Mouse (Mus musculus): Measurements from ENCODE around the gene Igf2bp1. TPM values are rescaled to one million over a fixed set of nuclear protein-coding genes. Genes with fewer than 3 reads are reported as not detected.

Igf2bp1 gene
- total RNA-seq, 1 experiment: 354 TPM

DNA sequence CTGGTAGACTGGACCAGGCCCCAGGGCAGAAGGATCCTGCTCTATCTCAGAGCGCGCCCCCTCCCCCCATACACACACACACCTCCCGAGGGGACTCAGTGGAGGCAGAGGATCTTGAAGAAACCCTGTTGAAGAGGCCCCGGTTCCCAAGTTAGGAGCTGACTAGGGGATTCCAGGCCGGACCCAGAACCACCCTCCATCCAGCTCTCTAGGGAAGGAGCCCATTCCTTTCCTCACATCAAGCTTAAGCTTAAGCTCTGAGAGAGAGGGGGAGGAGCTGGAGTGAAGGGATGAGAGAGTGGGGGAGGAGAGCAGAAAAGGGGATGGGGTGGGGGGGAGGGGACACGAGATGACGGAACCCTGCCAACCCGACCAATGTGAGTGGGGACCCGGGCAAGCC lies 47.5 kb downstream of the Igf2bp1 start:
- no peak overlapping the region; the same call in 1 of the 2 replicates for H3K27ac ChIP-seq (ENCODE audit: insufficient read depth, low read depth, low read length, poor library complexity, severe bottlenecking)
- no peak overlapping the region for H3K9ac ChIP-seq (ENCODE audit: insufficient read depth, low read depth, low read length, poor library complexity, severe bottlenecking)
- in situ Hi-C loops (cut with MboI; ENCODE audit: low sequenced_read_pairs in 2 of 2, unreplicated experiment in 2 of 2): no loop called here
- no peaks in the 10 kb centered on the region for H3K9me3 ChIP-seq (ENCODE audit: control insufficient read depth, insufficient read depth, low read depth, low read length)
- TF ChIP-seq CHD2 (IDR thresholded peaks at IDR 0.05; ENCODE audit: low read depth, low read length): no peak
- TF ChIP-seq HCFC1 (IDR thresholded peaks at IDR 0.05; ENCODE audit: borderline replicate concordance, insufficient read depth, low read length): no peak
- no peak for TF ChIP-seq MAFK (IDR thresholded peaks at IDR 0.05; ENCODE audit: insufficient read depth, low read depth, low read length)
- no peak for TF ChIP-seq ZC3H11A (IDR thresholded peaks at IDR 0.05; ENCODE audit: borderline replicate concordance, low read depth, low read length)
- no peak for TF ChIP-seq ZNF384 (IDR thresholded peaks at IDR 0.05; ENCODE audit: low read depth, low read length)
- DNase-seq (ENCODE audit: low read depth, low spot score): no peak
- peaks cover 10 to 30% of the 10 kb centered on the region in 2 experiments for H3K4me1 ChIP-seq (ENCODE audit: control insufficient read depth in 2 of 2, insufficient read depth in 2 of 2, low read length in 2 of 2, poor library complexity in 1 of 2)
- peaks cover 32% of the 10 kb centered on the region for H3K36me3 ChIP-seq (ENCODE audit: control insufficient read depth, insufficient read depth, low read length, poor library complexity, severe bottlenecking)
- no peak overlapping the region for H3K4me3 ChIP-seq (ENCODE audit: insufficient read depth in 1 of 2, low read depth in 1 of 2, low read length in 2 of 2, poor library complexity in 1 of 2, severe bottlenecking in 1 of 2)

DNA sequence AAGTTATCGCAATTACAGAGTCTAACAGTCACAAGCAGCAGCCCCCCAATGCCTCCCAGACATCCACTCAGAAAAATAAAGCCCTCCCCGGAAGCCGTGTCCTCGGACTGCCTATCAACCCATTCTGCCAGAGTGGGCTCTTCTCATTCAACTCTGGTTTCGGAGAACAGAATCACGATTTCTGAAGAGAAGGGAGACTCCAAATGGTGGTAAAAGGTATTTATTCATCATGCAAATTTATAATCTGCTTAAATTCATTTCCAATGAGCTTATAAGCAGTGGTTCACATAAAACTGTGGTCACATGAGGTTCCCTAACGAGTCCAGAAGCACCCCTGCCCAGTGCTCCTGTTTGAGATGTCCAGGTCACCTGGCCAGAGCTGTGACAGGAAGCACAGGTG lies 48.3 kb downstream of the Igf2bp1 start:
- in situ Hi-C loops (cut with MboI; ENCODE audit: low sequenced_read_pairs in 2 of 2, unreplicated experiment in 2 of 2): no loop called here
- peaks cover 24% of the 10 kb centered on the region for H3K36me3 ChIP-seq (ENCODE audit: control insufficient read depth, insufficient read depth, low read length, poor library complexity, severe bottlenecking)
- no peak overlapping the region for H3K9ac ChIP-seq (ENCODE audit: insufficient read depth, low read depth, low read length, poor library complexity, severe bottlenecking)
- DNase-seq (ENCODE audit: low read depth, low spot score): no peak
- peaks cover 5 to 28% of the 10 kb centered on the region in 2 experiments for H3K4me1 ChIP-seq (ENCODE audit: control insufficient read depth in 2 of 2, insufficient read depth in 2 of 2, low read length in 2 of 2, poor library complexity in 1 of 2)
- no peak overlapping the region for H3K27ac ChIP-seq (ENCODE audit: insufficient read depth, low read depth, low read length, poor library complexity, severe bottlenecking)
- H3K4me3 ChIP-seq (ENCODE audit: insufficient read depth in 1 of 2, low read depth in 1 of 2, low read length in 2 of 2, poor library complexity in 1 of 2, severe bottlenecking in 1 of 2): no peak overlapping the region
- no peaks in the 10 kb centered on the region for H3K9me3 ChIP-seq (ENCODE audit: control insufficient read depth, insufficient read depth, low read depth, low read length)
- TF ChIP-seq ZNF384 (IDR thresholded peaks at IDR 0.05; ENCODE audit: low read depth, low read length): no peak
- no peak for TF ChIP-seq ZC3H11A (IDR thresholded peaks at IDR 0.05; ENCODE audit: borderline replicate concordance, low read depth, low read length)
- TF ChIP-seq HCFC1 (IDR thresholded peaks at IDR 0.05; ENCODE audit: borderline replicate concordance, insufficient read depth, low read length): no peak
- TF ChIP-seq MAFK (IDR thresholded peaks at IDR 0.05; ENCODE audit: insufficient read depth, low read depth, low read length): no peak
- TF ChIP-seq CHD2 (IDR thresholded peaks at IDR 0.05; ENCODE audit: low read depth, low read length): no peak

DNA sequence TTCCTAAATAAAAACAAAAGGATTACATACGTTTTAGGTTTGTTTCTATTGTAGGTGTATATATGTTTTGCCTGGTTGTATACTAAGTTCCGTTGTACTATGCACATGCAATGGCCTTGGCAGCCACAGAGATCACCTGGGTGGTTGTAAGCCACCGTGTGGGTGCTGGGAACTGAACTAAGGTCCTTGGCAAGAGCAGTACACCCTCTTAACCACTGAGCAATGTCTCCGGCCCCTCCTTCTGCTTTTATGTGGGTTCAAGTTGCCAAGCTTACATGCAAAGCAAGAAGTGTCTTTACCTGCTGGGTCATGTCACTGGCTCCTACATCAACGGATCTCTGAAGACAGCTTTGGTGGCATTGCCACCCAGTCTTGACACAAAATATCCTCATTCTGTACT lies 52.4 kb downstream of the Igf2bp1 start:
- H3K27ac ChIP-seq (ENCODE audit: insufficient read depth, low read depth, low read length, poor library complexity, severe bottlenecking): no peak overlapping the region
- H3K4me1 ChIP-seq (ENCODE audit: control insufficient read depth in 2 of 2, insufficient read depth in 2 of 2, low read length in 2 of 2, poor library complexity in 1 of 2): peaks cover 3 to 4% of the 10 kb centered on the region in 2 experiments
- in situ Hi-C loops (cut with MboI; ENCODE audit: low sequenced_read_pairs in 2 of 2, unreplicated experiment in 2 of 2): no loop called here
- no peaks in the 10 kb centered on the region for H3K36me3 ChIP-seq (ENCODE audit: control insufficient read depth, insufficient read depth, low read length, poor library complexity, severe bottlenecking)
- H3K9me3 ChIP-seq (ENCODE audit: control insufficient read depth, insufficient read depth, low read depth, low read length): no peaks in the 10 kb centered on the region
- H3K4me3 ChIP-seq (ENCODE audit: insufficient read depth in 1 of 2, low read depth in 1 of 2, low read length in 2 of 2, poor library complexity in 1 of 2, severe bottlenecking in 1 of 2): no peak overlapping the region
- no peak overlapping the region for H3K9ac ChIP-seq (ENCODE audit: insufficient read depth, low read depth, low read length, poor library complexity, severe bottlenecking)
- TF ChIP-seq MAFK (IDR thresholded peaks at IDR 0.05; ENCODE audit: insufficient read depth, low read depth, low read length) (no peak), HCFC1 (IDR thresholded peaks at IDR 0.05; ENCODE audit: borderline replicate concordance, insufficient read depth, low read length) (no peak), ZNF384 (IDR thresholded peaks at IDR 0.05; ENCODE audit: low read depth, low read length) (no peak), ZC3H11A (IDR thresholded peaks at IDR 0.05; ENCODE audit: borderline replicate concordance, low read depth, low read length) (no peak), CHD2 (IDR thresholded peaks at IDR 0.05; ENCODE audit: low read depth, low read length) (no peak)
- no peak for DNase-seq (ENCODE audit: low read depth, low spot score)

DNA sequence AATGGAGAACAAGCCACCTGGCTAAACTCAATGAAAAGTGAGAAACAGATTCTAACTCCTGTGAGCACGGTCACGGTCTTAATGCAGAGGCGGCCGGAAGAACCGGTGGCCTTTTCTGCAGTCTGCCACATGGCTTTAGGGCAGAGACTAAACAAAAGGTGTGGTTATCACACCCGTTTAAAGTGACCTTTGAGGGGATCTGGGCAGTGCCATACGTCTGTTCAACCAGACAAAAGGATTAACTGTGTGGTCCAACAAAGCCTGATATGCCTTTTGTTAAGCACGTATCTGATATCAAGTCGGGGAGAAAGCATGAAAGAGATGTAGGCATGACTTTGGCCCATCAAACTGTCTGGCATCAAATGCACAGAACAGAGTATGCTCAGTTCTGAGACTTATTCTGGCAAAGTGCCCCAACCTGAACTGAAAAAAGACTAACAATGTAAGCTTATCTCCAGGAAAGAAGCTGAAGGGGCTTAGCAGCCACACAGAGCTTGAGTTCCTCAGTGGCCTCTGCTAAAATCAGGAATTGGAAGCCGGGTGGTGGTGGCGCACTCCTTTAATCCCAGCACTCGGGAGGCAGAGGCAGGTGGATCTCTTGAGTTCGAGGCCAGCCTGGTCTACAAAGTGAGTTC lies 59.8 kb downstream of the Igf2bp1 start:
- no peaks in the 10 kb centered on the region for H3K9me3 ChIP-seq (ENCODE audit: control insufficient read depth, insufficient read depth, low read depth, low read length)
- H3K27ac ChIP-seq (ENCODE audit: insufficient read depth, low read depth, low read length, poor library complexity, severe bottlenecking): no peak overlapping the region
- H3K9ac ChIP-seq (ENCODE audit: insufficient read depth, low read depth, low read length, poor library complexity, severe bottlenecking): no peak overlapping the region
- no peak for DNase-seq (ENCODE audit: low read depth, low spot score)
- H3K4me3 ChIP-seq (ENCODE audit: insufficient read depth in 1 of 2, low read depth in 1 of 2, low read length in 2 of 2, poor library complexity in 1 of 2, severe bottlenecking in 1 of 2): no peak overlapping the region
- TF ChIP-seq CHD2 (IDR thresholded peaks at IDR 0.05; ENCODE audit: low read depth, low read length): no peak
- TF ChIP-seq ZNF384 (IDR thresholded peaks at IDR 0.05; ENCODE audit: low read depth, low read length): no peak
- TF ChIP-seq HCFC1 (IDR thresholded peaks at IDR 0.05; ENCODE audit: borderline replicate concordance, insufficient read depth, low read length): no peak
- no peak for TF ChIP-seq MAFK (IDR thresholded peaks at IDR 0.05; ENCODE audit: insufficient read depth, low read depth, low read length)
- no peak for TF ChIP-seq ZC3H11A (IDR thresholded peaks at IDR 0.05; ENCODE audit: borderline replicate concordance, low read depth, low read length)
- in situ Hi-C loops (cut with MboI; ENCODE audit: low sequenced_read_pairs in 2 of 2, unreplicated experiment in 2 of 2): no loop called here
- no peaks in the 10 kb centered on the region for H3K36me3 ChIP-seq (ENCODE audit: control insufficient read depth, insufficient read depth, low read length, poor library complexity, severe bottlenecking)
- H3K4me1 ChIP-seq (ENCODE audit: control insufficient read depth in 2 of 2, insufficient read depth in 2 of 2, low read length in 2 of 2, poor library complexity in 1 of 2): peaks cover 2 to 3% of the 10 kb centered on the region in 2 experiments; a peak in 2 of 4 replicates

All from ES-E14 (cell line).